Comparison of ENCODE assay signal across 29 mouse cellular contexts in the genomic region with DNA sequence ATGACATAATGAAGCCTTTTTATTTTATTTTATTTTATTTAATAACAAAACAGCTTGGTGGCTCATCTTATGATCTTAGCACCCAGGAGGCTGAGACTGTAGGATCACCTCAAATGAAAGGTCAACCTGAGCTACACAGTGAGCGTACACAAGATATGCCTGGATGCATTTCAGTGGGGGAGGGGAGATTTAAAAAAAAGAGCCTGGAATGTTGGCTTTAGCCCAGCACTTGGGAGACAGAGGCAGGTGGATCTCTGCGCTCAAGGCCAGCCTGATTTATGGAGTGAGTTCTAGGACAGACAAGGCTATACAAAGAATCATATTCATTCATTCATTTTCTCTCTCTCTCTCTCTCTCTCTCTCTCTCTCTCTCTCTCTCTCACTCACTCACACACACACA. TPM values are rescaled to one million over a fixed set of nuclear protein-coding genes. Genes with fewer than 3 reads are reported as not detected.
A peak's percentile ranks its signal among the peaks of the same experiment; 100 is the strongest.
DNase-seq lines count a peak whose midpoint lies in the region; ATAC-seq and TF ChIP-seq lines count a peak whose summit lies in the region.
"Had no signal": no experiment of that assay in that cellular context is flagged by ENCODE, and none has a peak within 500 bp of the region (broad histone marks: within the 10 kb centered on the region; RNA-seq: fewer than 3 reads in every experiment).

No protein-coding gene starts in this region.

- H3K27me3 ChIP-seq in kidney, embryonic 15.5 days, result no peaks in the 10 kb centered on the region
- H3K27me3 ChIP-seq: embryonic facial prominence, embryonic 13.5 days; embryonic facial prominence, embryonic 15.5 days; forebrain, embryonic 12.5 days had no signal

- in situ Hi-C loops in ES-E14 (cut with MboI; ENCODE audit: low sequenced_read_pairs in 2 of 2, unreplicated experiment in 2 of 2), result no loop called here

- peak; percentile 28 for DNase-seq in kidney, adult 9 months
- DNase-seq in ES-CJ7 (ENCODE audit: low read depth, low spot score) (peak; percentile 51), ES-E14 (ENCODE audit: low read depth, low spot score) (no peak), ZHBTc4 (ENCODE audit: low read depth, low spot score) (peak; percentile 59)
- DNase-seq in spleen, postnatal 10 days (ENCODE audit: low spot score in 2 of 2), result no peak
- DNase-seq in spleen, postnatal 14 days (ENCODE audit: low spot score in 2 of 2), result no peak
- DNase-seq: adrenal gland, adult 2 months; adrenal gland, postnatal 10 days; adrenal gland, postnatal 25 days; cerebellum, adult 11 months; cerebellum, adult 18-20 months; cerebellum, adult 8-10 months; cerebellum, adult 9-11 months; cerebellum, postnatal 14 days; cerebellum, postnatal 36 days; embryo, embryonic 11 days had no signal

- H3K4me2 ChIP-seq in kidney, embryonic 15.5 days, result no peak overlapping the region
- H3K4me2 ChIP-seq: embryonic facial prominence, embryonic 13.5 days; embryonic facial prominence, embryonic 15.5 days; forebrain, embryonic 12.5 days had no signal

- no peak overlapping the region for H3K27ac ChIP-seq in kidney, embryonic 15.5 days
- H3K27ac ChIP-seq in ES-E14 (ENCODE audit: insufficient read depth, low read depth, low read length, poor library complexity, severe bottlenecking), result no peak overlapping the region
- H3K27ac ChIP-seq: embryonic facial prominence, embryonic 13.5 days; embryonic facial prominence, embryonic 15.5 days; forebrain, embryonic 10.5 days; forebrain, embryonic 12.5 days had no signal

- no peak for ATAC-seq in kidney, embryonic 15.5 days (replicated peaks; ENCODE audit: low FRiP score)
- ATAC-seq: forebrain, embryonic 14.5 days; forebrain, embryonic 16.5 days had no signal

- H3K4me1 ChIP-seq in kidney, embryonic 15.5 days, result 0 out of 2 replicates have a peak, but pooled peaks cover 2% of the 10 kb centered on the region
- H3K4me1 ChIP-seq in ES-E14 (ENCODE audit: control insufficient read depth in 2 of 2, insufficient read depth in 2 of 2, low read length in 2 of 2, poor library complexity in 1 of 2), result peaks cover 2 to 7% of the 10 kb centered on the region in 2 experiments; a peak in 2 of 4 replicates
- H3K4me1 ChIP-seq: embryonic facial prominence, embryonic 13.5 days; embryonic facial prominence, embryonic 15.5 days; forebrain, embryonic 10.5 days; forebrain, embryonic 12.5 days had no signal

- H3K36me3 ChIP-seq in kidney, embryonic 15.5 days, result peaks cover 45% of the 10 kb centered on the region
- H3K36me3 ChIP-seq in ES-E14 (ENCODE audit: control insufficient read depth, insufficient read depth, low read length, poor library complexity, severe bottlenecking), result peaks cover 3% of the 10 kb centered on the region; the same call in 1 of the 2 replicates

- no peak overlapping the region for H3K4me3 ChIP-seq in kidney, embryonic 15.5 days (replicated peaks)
- H3K4me3 ChIP-seq in ES-E14 (ENCODE audit: insufficient read depth in 1 of 2, low read depth in 1 of 2, low read length in 2 of 2, poor library complexity in 1 of 2, severe bottlenecking in 1 of 2), result no peak overlapping the region
- H3K4me3 ChIP-seq: embryonic facial prominence, embryonic 13.5 days; embryonic facial prominence, embryonic 15.5 days; erythroblast, embryonic 14.5 days; forebrain, embryonic 10.5 days; forebrain, embryonic 12.5 days had no signal

- H3K9ac ChIP-seq in kidney, embryonic 15.5 days, result no peak overlapping the region
- H3K9ac ChIP-seq in ES-E14 (ENCODE audit: insufficient read depth, low read depth, low read length, poor library complexity, severe bottlenecking), result no peak overlapping the region
- H3K9ac ChIP-seq: embryonic facial prominence, embryonic 13.5 days; embryonic facial prominence, embryonic 15.5 days; forebrain, embryonic 12.5 days had no signal

- no peaks in the 10 kb centered on the region for H3K9me3 ChIP-seq in kidney, embryonic 15.5 days (replicated peaks)
- no peaks in the 10 kb centered on the region for H3K9me3 ChIP-seq in ES-E14 (ENCODE audit: control insufficient read depth, insufficient read depth, low read depth, low read length)
- H3K9me3 ChIP-seq: embryonic facial prominence, embryonic 15.5 days; forebrain, embryonic 12.5 days had no signal

- 83% methylated on average over 2 of the region's 2 CpGs for WGBS in kidney, embryonic 15.5 days

TF ChIP-seq in ES-E14, 5 proteins besides CTCF, POLR2A, EP300 and RAD21:
- TF ChIP-seq ZC3H11A (IDR thresholded peaks at IDR 0.05; ENCODE audit: borderline replicate concordance, low read depth, low read length), result no peak
- peak; percentile 92 for TF ChIP-seq ZNF384 (IDR thresholded peaks at IDR 0.05; ENCODE audit: low read depth, low read length)

RNA-seq across cellular contexts. Expression of a gene that starts 32.6 kb away (rescaled TPM):
- 17.8 and 18.5 TPM in 2 replicates for polyA plus RNA-seq in kidney, embryonic 15.5 days (2015; fragmentation: Nextera tagmentation; extraction: Ambion mirVana)
- total RNA-seq in ES-E14 (2012; rRNA removed), result 25.3 and 31.8 TPM in 2 replicates

RNA-seq across cellular contexts. Expression of a gene that starts 43.4 kb away (rescaled TPM):
- polyA plus RNA-seq in kidney, embryonic 15.5 days (2015; fragmentation: Nextera tagmentation; extraction: Ambion mirVana), result not detected in 2 replicates
- 0.89 TPM in 1 of 2 replicates, not detected in the other for total RNA-seq in ES-E14 (2012; rRNA removed)
- total RNA-seq: adrenal gland, adult 2 months; adrenal gland, postnatal 10 days; adrenal gland, postnatal 25 days; adrenal gland, postnatal 4 days; common myeloid progenitor, adult 5-6 weeks; MEL had no signal
- polyA plus RNA-seq: adrenal gland, adult 2 months; brain, embryonic 14.5 days; C2C12; erythroblast, embryonic 14.5 days; forebrain, embryonic 16.5 days had no signal

Comparison
In these comparisons a context has a peak if more than half of its experiments do, and no peak if none do; other contexts are left out.
1. DNase-seq: peak in kidney, adult 9 months (single experiment), ES-CJ7 (single experiment) and ZHBTc4 (single experiment); none in ES-E14 (single experiment), spleen, postnatal 10 days (0 of 2) and spleen, postnatal 14 days (0 of 2).